Mouse (Mus musculus): ENCODE results near the gene Zfp867.

- TF ChIP-seq CTCF (conservative IDR thresholded peaks at IDR 0.05; ENCODE audit: insufficient read depth, insufficient read length, low read depth, low read length) = no peak
- TF ChIP-seq POLR2A (IDR thresholded peaks at IDR 0.05; ENCODE audit: low read depth, low read length) = no peak
Observed at GRCm38 (mm10) chr11:59496672-59497310, 24.5 kb upstream of the Zfp867 start.
